Mouse (Mus musculus) cortical plate, adult 2 months (tissue): ENCODE data around the gene Vps33b.

Source experiments
- CTCF ChIP-seq: fragments of 200-500 bp; IDR thresholded peaks from 2 replicates; pipeline ENCODE4 v1.5.1; 2011; ENCODE audit warnings: mild to moderate bottlenecking, control low read depth, low read length; ENCODE audit not compliant: insufficient read depth; ENCODE audit errors: extremely low read depth
- POLR2A ChIP-seq: fragments of 200-500 bp; IDR thresholded peaks from 2 replicates; pipeline ENCODE4 v1.6.1; 2011; ENCODE audit warnings: mild to moderate bottlenecking, low read length, control low read depth; ENCODE audit not compliant: insufficient read depth; ENCODE audit errors: extremely low read depth

DNA sequence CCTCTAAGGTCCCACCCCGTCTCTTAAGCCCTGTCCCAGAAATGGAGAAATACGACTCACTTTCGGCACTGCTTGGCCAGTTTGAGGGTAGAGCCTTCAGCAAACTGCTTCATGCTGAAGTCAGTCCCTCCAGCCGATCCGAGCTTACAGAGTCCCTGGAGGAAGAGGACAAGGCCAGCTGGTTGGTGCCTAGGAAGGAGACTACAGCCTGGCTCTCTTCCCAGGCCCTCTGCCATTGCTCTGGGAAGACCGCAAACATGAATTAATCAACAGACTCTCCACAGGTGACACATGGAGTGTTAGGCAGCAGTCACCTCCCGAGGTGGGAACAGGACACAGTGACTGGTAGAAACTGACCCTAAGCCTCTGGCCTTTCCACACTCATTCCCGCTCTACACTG, 60.8 kb downstream of the Vps33b start:
- TF ChIP-seq CTCF (no peak), POLR2A (no peak)
